Mouse (Mus musculus) testis, adult 2 months (tissue): ENCODE results near the gene 4933415A04Rik.

Experiments
- CTCF ChIP-seq: fragments of 200-500 bp; IDR thresholded peaks from 2 replicates; pipeline ENCODE4 v1.5.1; 2012; ENCODE audit warnings: low read depth, mild to moderate bottlenecking, inconsistent platforms, low read length, moderate library complexity; ENCODE audit not compliant: control insufficient read depth, insufficient read depth, insufficient replicate concordance
- POLR2A ChIP-seq: fragments of 200-500 bp; IDR thresholded peaks from 2 replicates; pipeline ENCODE4 v1.6.1; 2012; ENCODE audit warnings: low read depth, mild to moderate bottlenecking, inconsistent platforms, low read length, moderate library complexity; ENCODE audit not compliant: control insufficient read depth

DNA sequence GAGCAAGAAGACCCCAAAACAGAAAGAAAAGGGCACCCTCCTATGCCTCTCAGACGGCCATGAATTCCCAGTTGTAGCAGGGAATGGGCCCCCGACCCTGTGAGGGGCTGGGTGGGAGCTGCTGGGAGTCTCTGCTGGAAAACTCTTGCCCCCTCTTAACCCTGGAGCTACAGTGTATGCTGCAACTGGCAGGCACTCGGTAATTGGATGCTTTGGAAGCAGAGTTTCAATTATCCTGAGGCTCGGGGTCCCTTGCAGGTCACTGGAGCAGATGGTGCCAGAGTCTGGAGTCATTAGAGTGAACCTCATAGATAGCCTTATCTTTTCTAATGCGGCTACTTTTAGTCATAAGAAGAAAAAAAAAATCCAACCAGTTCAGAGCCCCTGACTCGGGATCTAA, 47.0 kb upstream of the 4933415A04Rik start:
- no peak for TF ChIP-seq POLR2A
- TF ChIP-seq CTCF: no peak
